16 mouse cellular contexts compared by ENCODE assay signal in genomic region chr7:115123283-115123682, GRCm38 (mm10).
A peak's percentile ranks its signal among the peaks of the same experiment; 100 is the strongest.
DNase-seq lines count a peak whose midpoint lies in the region; ATAC-seq and TF ChIP-seq lines count a peak whose summit lies in the region.
"Had no signal": no experiment of that assay in that cellular context is flagged by ENCODE, and none has a peak within 500 bp of the region (broad histone marks: within the 10 kb centered on the region; RNA-seq: fewer than 3 reads in every experiment).

No protein-coding gene starts in this region.

- H3K4me3 ChIP-seq in hindbrain, embryonic 11.5 days (ENCODE audit: low read depth, low read length) = no peak overlapping the region
- no peak overlapping the region for H3K4me3 ChIP-seq in hindbrain, embryonic 10.5 days
- H3K4me3 ChIP-seq in midbrain, embryonic 10.5 days = no peak overlapping the region
- no peak overlapping the region for H3K4me3 ChIP-seq in midbrain, embryonic 13.5 days (replicated peaks)
- no peak overlapping the region for H3K4me3 ChIP-seq in MEL (ENCODE audit: control insufficient read depth in 1 of 2, insufficient read depth in 1 of 2, low read depth in 2 of 2, low read length in 2 of 2)
- H3K4me3 ChIP-seq: heart, embryonic 15.5 days; limb, embryonic 13.5 days; neural tube, embryonic 12.5 days had no signal

- H3K9ac ChIP-seq in hindbrain, embryonic 11.5 days (ENCODE audit: low read depth, low read length) = no peak overlapping the region
- no peak overlapping the region for H3K9ac ChIP-seq in midbrain, embryonic 13.5 days (replicated peaks)
- H3K9ac ChIP-seq in MEL (ENCODE audit: control insufficient read depth, low read depth, low read length, poor library complexity, severe bottlenecking) = no peak overlapping the region
- H3K9ac ChIP-seq: heart, embryonic 15.5 days; limb, embryonic 13.5 days; neural tube, embryonic 12.5 days had no signal

- intact Hi-C loops in left cerebral cortex, postnatal 36 days (cut with DNase I) = no loop called here

- no peak overlapping the region for H3K27ac ChIP-seq in hindbrain, embryonic 11.5 days (ENCODE audit: low read depth, low read length)
- H3K27ac ChIP-seq in hindbrain, embryonic 10.5 days = no peak overlapping the region
- H3K27ac ChIP-seq in midbrain, embryonic 10.5 days (replicated peaks) = no peak overlapping the region
- H3K27ac ChIP-seq in midbrain, embryonic 13.5 days = no peak overlapping the region
- no peak overlapping the region for H3K27ac ChIP-seq in MEL (ENCODE audit: control insufficient read depth, low read depth, low read length)
- H3K27ac ChIP-seq: heart, embryonic 15.5 days; limb, embryonic 13.5 days; neural tube, embryonic 12.5 days had no signal

- no peaks in the 10 kb centered on the region for H3K79me2 ChIP-seq in MEL (ENCODE audit: control insufficient read depth, insufficient read depth, low read length, poor library complexity)

- no peak overlapping the region for H3K4me2 ChIP-seq in hindbrain, embryonic 11.5 days (replicated peaks; ENCODE audit: low read depth, low read length)
- H3K4me2 ChIP-seq in midbrain, embryonic 13.5 days (replicated peaks) = no peak overlapping the region
- H3K4me2 ChIP-seq: heart, embryonic 15.5 days; limb, embryonic 13.5 days; neural tube, embryonic 12.5 days had no signal

- no peak for TF ChIP-seq POLR2A in MEL (IDR thresholded peaks at IDR 0.05; ENCODE audit: control insufficient read depth in 1 of 2, insufficient read depth in 1 of 2, low read depth in 1 of 2, low read length in 2 of 2, poor library complexity in 1 of 2)

- TF ChIP-seq EP300 in MEL (IDR thresholded peaks at IDR 0.05; ENCODE audit: low read depth in 1 of 2, low read length in 2 of 2) = no peak

- no peak for ATAC-seq in hindbrain, embryonic 11.5 days (ENCODE audit: low FRiP score)
- ATAC-seq in midbrain, embryonic 13.5 days = no peak
- ATAC-seq: forebrain, embryonic 16.5 days had no signal

- no peaks in the 10 kb centered on the region for H3K36me3 ChIP-seq in hindbrain, embryonic 11.5 days (ENCODE audit: control insufficient read depth, insufficient read depth, low read length)
- H3K36me3 ChIP-seq in hindbrain, embryonic 10.5 days = no peaks in the 10 kb centered on the region
- no peaks in the 10 kb centered on the region for H3K36me3 ChIP-seq in midbrain, embryonic 10.5 days
- no peaks in the 10 kb centered on the region for H3K36me3 ChIP-seq in midbrain, embryonic 13.5 days
- H3K36me3 ChIP-seq in MEL (ENCODE audit: control insufficient read depth in 1 of 2, insufficient read depth in 2 of 2, low read length in 2 of 2) = no peaks in the 10 kb centered on the region
- H3K36me3 ChIP-seq: G1E; heart, embryonic 15.5 days; limb, embryonic 13.5 days; neural tube, embryonic 12.5 days had no signal

- no peaks in the 10 kb centered on the region for H3K27me3 ChIP-seq in hindbrain, embryonic 11.5 days (ENCODE audit: control insufficient read depth, insufficient read depth, low read length)
- H3K27me3 ChIP-seq in hindbrain, embryonic 10.5 days (ENCODE audit: insufficient read depth, poor library complexity, severe bottlenecking) = 0 out of 2 replicates have a peak, but pooled peaks cover 3% of the 10 kb centered on the region
- H3K27me3 ChIP-seq in midbrain, embryonic 10.5 days (ENCODE audit: low read depth, poor library complexity, severe bottlenecking) = no peaks in the 10 kb centered on the region
- H3K27me3 ChIP-seq in midbrain, embryonic 13.5 days = no peaks in the 10 kb centered on the region
- no peaks in the 10 kb centered on the region for H3K27me3 ChIP-seq in MEL (ENCODE audit: control insufficient read depth in 1 of 2, insufficient read depth in 2 of 2, low read length in 2 of 2)
- H3K27me3 ChIP-seq: heart, embryonic 15.5 days; limb, embryonic 13.5 days; neural tube, embryonic 12.5 days had no signal

- 51% methylated on average over 2 of the region's 2 CpGs for WGBS in hindbrain, embryonic 11.5 days
- WGBS in hindbrain, embryonic 10.5 days = 58% methylated on average over 2 of the region's 2 CpGs
- 48% methylated on average over 2 of the region's 2 CpGs for WGBS in midbrain, embryonic 10.5 days
- WGBS in midbrain, embryonic 13.5 days = 48% methylated on average over 2 of the region's 2 CpGs

- no peaks in the 10 kb centered on the region for H3K9me3 ChIP-seq in hindbrain, embryonic 11.5 days (ENCODE audit: control insufficient read depth, low read length)
- H3K9me3 ChIP-seq in hindbrain, embryonic 10.5 days = no peaks in the 10 kb centered on the region
- H3K9me3 ChIP-seq in midbrain, embryonic 10.5 days (replicated peaks) = no peaks in the 10 kb centered on the region
- H3K9me3 ChIP-seq in midbrain, embryonic 13.5 days = no peaks in the 10 kb centered on the region
- no peaks in the 10 kb centered on the region for H3K9me3 ChIP-seq in MEL (replicated peaks; ENCODE audit: insufficient read depth, low read length)
- H3K9me3 ChIP-seq: heart, embryonic 15.5 days; limb, embryonic 13.5 days; neural tube, embryonic 12.5 days had no signal

- DNase-seq in hindbrain, embryonic 11.5 days (ENCODE audit: low spot score) = peak; percentile 13
- DNase-seq in hindbrain, embryonic 10.5 days (ENCODE audit: low spot score) = no peak
- DNase-seq in midbrain, embryonic 10.5 days (ENCODE audit: low spot score) = peak; percentile 11
- peak; percentile 9 for DNase-seq in MEL (ENCODE audit: low read depth, low spot score)
- peak; percentile 1 for DNase-seq in naive thymus-derived CD4-positive, alpha-beta T cell, adult 2 months (ENCODE audit: low read depth)
- DNase-seq in left cerebral cortex, postnatal 36 days (ENCODE audit: low spot score in 2 of 2) = no peak
- no peak for DNase-seq in layer of hippocampus, postnatal 36 days
- DNase-seq: cerebellum, postnatal 36 days; kidney, adult 11 months; thymus, postnatal 36 days had no signal

- TF ChIP-seq RAD21 in MEL (IDR thresholded peaks at IDR 0.05; ENCODE audit: low read depth, low read length) = no peak

- TF ChIP-seq CTCF in MEL (IDR thresholded peaks at IDR 0.05 in 2 of 3, conservative IDR thresholded peaks at IDR 0.05 in 1 of 3; ENCODE audit: control insufficient read depth in 1 of 3, insufficient read depth in 1 of 3, low read depth in 2 of 3, low read length in 3 of 3, poor library complexity in 1 of 3, severe bottlenecking in 1 of 3) = peak; percentile 23 to 42 (median 39); a peak in 4 of 6 replicates

- H3K4me1 ChIP-seq in hindbrain, embryonic 11.5 days (replicated peaks; ENCODE audit: control insufficient read depth, insufficient read depth, low read length) = no peaks in the 10 kb centered on the region
- H3K4me1 ChIP-seq in hindbrain, embryonic 10.5 days (replicated peaks) = peaks cover 15% of the 10 kb centered on the region
- peaks cover 10% of the 10 kb centered on the region for H3K4me1 ChIP-seq in midbrain, embryonic 10.5 days
- peaks cover 10% of the 10 kb centered on the region for H3K4me1 ChIP-seq in midbrain, embryonic 13.5 days (replicated peaks)
- no peaks in the 10 kb centered on the region for H3K4me1 ChIP-seq in MEL (ENCODE audit: control insufficient read depth in 1 of 2, insufficient read depth in 2 of 2, low read length in 2 of 2)
- H3K4me1 ChIP-seq: heart, embryonic 15.5 days; limb, embryonic 13.5 days had no signal

TF ChIP-seq in MEL, 35 proteins besides CTCF, POLR2A, EP300 and RAD21:
- TF ChIP-seq TAL1 (IDR thresholded peaks at IDR 0.05; ENCODE audit: low read length) (no peak), GATA1 (IDR thresholded peaks at IDR 0.05; ENCODE audit: low read depth, low read length) (no peak), SMC3 (IDR thresholded peaks at IDR 0.05; ENCODE audit: low read depth, low read length) (no peak), USF1 (IDR thresholded peaks at IDR 0.05; ENCODE audit: low read depth, low read length) (no peak), POLR2AphosphoS2 (IDR thresholded peaks at IDR 0.05; ENCODE audit: low read length) (no peak), NELFE (IDR thresholded peaks at IDR 0.05; ENCODE audit: low read depth, low read length) (no peak), POLR2AphosphoS5 (IDR thresholded peaks at IDR 0.05; ENCODE audit: borderline replicate concordance, low read depth, low read length) (no peak), MYC (IDR thresholded peaks at IDR 0.05; ENCODE audit: low read depth, low read length) (no peak), ZNF384 (IDR thresholded peaks at IDR 0.05; ENCODE audit: low read depth, low read length) (no peak), TBP (IDR thresholded peaks at IDR 0.05; ENCODE audit: low read depth, low read length) (no peak)

Comparison
In these comparisons a context has a peak if more than half of its experiments do, and no peak if none do; other contexts are left out.
1. DNase-seq: peak in hindbrain, embryonic 11.5 days (single experiment), midbrain, embryonic 10.5 days (single experiment), MEL (single experiment) and naive thymus-derived CD4-positive, alpha-beta T cell, adult 2 months (single experiment); none in hindbrain, embryonic 10.5 days (single experiment), left cerebral cortex, postnatal 36 days (0 of 2) and layer of hippocampus, postnatal 36 days (0 of 2).